Mouse (Mus musculus) embryo, embryonic 11 days (tissue): ENCODE measurements at regions not wholly inside any gene's neighbourhood (a gene's known extent, or its start where the extent isn't known, plus 50 kb on each side); places are given as distances from the start of the nearest gene placed in this dataset.

Source experiments
- DNase-seq: peaks from one replicate; pipeline ENCODE4 v3.0.0-alpha.2; 2015

- DNase-seq = no peak
These were observed 170.2 kb downstream of the Btg1 start for GRCm38 (mm10) chr10:96786903-96787571.

- no peak for DNase-seq
These were observed 170.8 kb downstream of the Btg1 start for GRCm38 (mm10) chr10:96787572-96787946.

GRCm38 (mm10) chr10:96788352-96789016 lies 171.7 kb downstream of the Btg1 start:
- DNase-seq = no peak

GRCm38 (mm10) chr10:96797116-96797515 lies 180.3 kb downstream of the Btg1 start:
- no peak for DNase-seq

GRCm38 (mm10) chr10:96800801-96801200 lies 184.0 kb downstream of the Btg1 start:
- DNase-seq = no peak

- peak; percentile 60 for DNase-seq
These were observed 187.4 kb downstream of the Btg1 start for GRCm38 (mm10) chr10:96804030-96804784.

GRCm38 (mm10) chr10:96806579-96806978 lies 189.8 kb downstream of the Btg1 start:
- no peak for DNase-seq

GRCm38 (mm10) chr10:96821852-96822251 lies 205.0 kb downstream of the Btg1 start:
- DNase-seq = no peak

GRCm38 (mm10) chr10:96822344-96823335 lies 205.8 kb downstream of the Btg1 start:
- no peak for DNase-seq

GRCm38 (mm10) chr10:96826234-96826788 lies 209.5 kb downstream of the Btg1 start:
- DNase-seq = peak; percentile 49

GRCm38 (mm10) chr10:96827971-96828370 lies 211.2 kb downstream of the Btg1 start:
- DNase-seq = no peak

- no peak for DNase-seq
These were observed 211.9 kb downstream of the Btg1 start for GRCm38 (mm10) chr10:96828581-96829246.

- DNase-seq = no peak
These were observed 214.3 kb downstream of the Btg1 start for GRCm38 (mm10) chr10:96831071-96831470.

- DNase-seq = no peak
These were observed 220.4 kb downstream of the Btg1 start for GRCm38 (mm10) chr10:96837230-96837629.

GRCm38 (mm10) chr10:96841128-96841527 lies 224.3 kb downstream of the Btg1 start:
- no peak for DNase-seq

GRCm38 (mm10) chr10:96841956-96842355 lies 225.2 kb downstream of the Btg1 start:
- no peak for DNase-seq

- DNase-seq = no peak
These were observed 229.1 kb downstream of the Btg1 start for GRCm38 (mm10) chr10:96845906-96846305.

- DNase-seq = no peak
These were observed 230.2 kb downstream of the Btg1 start for GRCm38 (mm10) chr10:96847028-96847427.

GRCm38 (mm10) chr10:96847433-96848165 lies 230.8 kb downstream of the Btg1 start:
- DNase-seq = no peak

GRCm38 (mm10) chr10:96848496-96848895 lies 231.7 kb downstream of the Btg1 start:
- DNase-seq = no peak

- no peak for DNase-seq
These were observed 243.6 kb downstream of the Btg1 start for GRCm38 (mm10) chr10:96860366-96860765.
